Mouse (Mus musculus) frontal cortex, postnatal 25 days (tissue): ENCODE data around the gene H2-T3.
A peak's percentile ranks its signal among the peaks of the same experiment; 100 is the strongest.
"Not testable (repeated sequence)": the region's sequence is repeated elsewhere in the genome, so short reads cannot be mapped to it uniquely, and the experiment has no call there.

Source experiments
- DNase-seq, 2 experiments: peaks; one replicate each; pipeline ENCODE4 v3.0.0; 2022; ENCODE audit warnings: low spot score in 2 of 2

Gene H2-T3

GRCm38 (mm10) chr17:36190169-36190507, at the start of gene H2-T3:
H2-T3 (minus strand) TSS chr17:36190287.
- DNase-seq: no peak

GRCm38 (mm10) chr17:36237321-36237921, 47.3 kb upstream of the H2-T3 start:
- no peak for DNase-seq

GRCm38 (mm10) chr17:36235300-36235699, 45.2 kb upstream of the H2-T3 start:
- not testable (repeated sequence) for DNase-seq

GRCm38 (mm10) chr17:36233572-36233971, 43.5 kb upstream of the H2-T3 start:
- no peak for DNase-seq

- DNase-seq: peak; percentile 11 to 24
Observed at GRCm38 (mm10) chr17:36231318-36231717, 41.2 kb upstream of the H2-T3 start.

DNA sequence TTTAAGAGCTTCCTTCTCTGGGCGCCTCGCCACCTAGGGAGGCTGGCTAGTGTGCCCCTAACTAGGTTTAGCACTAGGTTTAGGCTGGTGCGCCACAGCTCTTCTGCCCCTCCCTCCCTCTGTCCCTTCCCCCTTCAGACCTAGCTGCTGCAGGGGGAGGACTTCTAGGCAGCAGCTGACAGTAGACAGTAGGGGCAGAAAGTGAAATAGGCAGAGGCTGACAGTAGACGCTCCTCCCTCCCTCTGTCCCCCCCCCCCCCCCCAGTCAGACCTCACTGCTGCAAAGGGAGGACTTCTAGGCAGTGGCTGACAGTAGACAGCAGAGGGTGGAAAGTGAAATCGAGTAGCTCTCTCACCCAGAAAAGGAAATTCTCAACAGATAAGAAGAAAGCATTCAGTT, 39.0 kb upstream of the H2-T3 start:
- DNase-seq: no peak

- no peak for DNase-seq
Observed at GRCm38 (mm10) chr17:36226921-36227320, 36.8 kb upstream of the H2-T3 start.

GRCm38 (mm10) chr17:36225231-36225824, 35.2 kb upstream of the H2-T3 start:
- no peak for DNase-seq

GRCm38 (mm10) chr17:36224451-36224850, 34.4 kb upstream of the H2-T3 start:
- DNase-seq: no peak

GRCm38 (mm10) chr17:36218594-36219155, 28.6 kb upstream of the H2-T3 start:
- no peak for DNase-seq

DNA sequence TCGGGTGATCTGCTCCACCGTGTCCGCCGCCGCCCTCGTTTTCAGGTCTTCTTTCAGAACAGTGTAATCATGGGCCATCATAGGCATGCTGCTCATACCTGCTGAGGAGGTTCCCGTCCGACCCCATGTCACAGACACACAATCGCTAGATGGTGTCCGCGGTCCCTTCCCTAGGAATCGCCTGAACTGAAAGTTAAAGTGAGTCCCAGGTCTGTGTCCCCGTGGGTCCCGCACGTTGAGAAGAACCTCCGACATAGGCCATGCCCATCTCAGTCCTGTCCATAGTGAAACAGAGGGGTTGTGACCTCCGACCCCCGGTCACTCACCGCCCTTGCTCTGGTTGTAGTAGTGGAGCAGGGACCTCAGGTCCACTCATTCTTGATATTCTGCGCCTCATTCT, 25.5 kb upstream of the H2-T3 start:
- DNase-seq: no peak

GRCm38 (mm10) chr17:36206846-36207245, 16.8 kb upstream of the H2-T3 start:
- no peak for DNase-seq

DNA sequence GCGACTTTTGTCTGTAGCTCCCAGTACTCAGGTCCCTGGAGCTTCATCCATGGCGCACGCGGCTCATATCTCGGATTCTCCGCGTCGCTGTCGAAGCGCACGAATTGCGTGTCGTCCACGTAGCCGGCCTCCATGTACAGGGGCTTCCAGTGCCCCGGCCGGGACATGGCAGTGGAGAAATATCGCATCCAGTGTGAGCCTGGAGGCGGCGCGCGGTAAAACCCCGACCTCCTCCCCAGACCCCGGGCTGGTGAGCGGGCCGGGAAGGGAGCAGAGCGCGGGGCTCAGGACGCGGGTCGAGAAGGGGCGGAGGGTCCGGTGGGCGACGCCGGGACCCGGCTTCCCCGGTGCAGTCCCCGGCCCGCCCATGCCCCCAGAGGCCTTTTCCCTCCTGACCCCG, 15.8 kb upstream of the H2-T3 start:
- no peak for DNase-seq

DNA sequence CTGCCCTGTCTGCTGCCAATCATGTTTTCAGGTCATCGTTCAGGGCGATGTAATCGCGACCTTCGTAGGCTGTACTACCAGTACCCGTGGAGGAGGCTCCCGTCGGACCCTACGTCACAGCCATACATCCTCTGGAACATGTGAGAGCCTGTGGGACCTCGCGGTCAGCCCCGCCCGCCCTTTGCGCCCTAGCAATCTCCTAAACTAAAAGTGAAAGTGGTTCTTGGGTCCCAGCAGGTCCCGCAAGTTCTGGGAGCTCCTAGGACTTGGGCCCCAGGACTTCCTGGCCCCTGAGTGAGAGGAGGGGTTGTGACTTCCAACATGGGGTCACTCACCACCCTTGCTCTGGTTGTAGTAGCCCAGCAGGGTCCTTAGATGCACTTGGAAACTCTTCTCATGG, 15.4 kb upstream of the H2-T3 start:
- no peak for DNase-seq

DNA sequence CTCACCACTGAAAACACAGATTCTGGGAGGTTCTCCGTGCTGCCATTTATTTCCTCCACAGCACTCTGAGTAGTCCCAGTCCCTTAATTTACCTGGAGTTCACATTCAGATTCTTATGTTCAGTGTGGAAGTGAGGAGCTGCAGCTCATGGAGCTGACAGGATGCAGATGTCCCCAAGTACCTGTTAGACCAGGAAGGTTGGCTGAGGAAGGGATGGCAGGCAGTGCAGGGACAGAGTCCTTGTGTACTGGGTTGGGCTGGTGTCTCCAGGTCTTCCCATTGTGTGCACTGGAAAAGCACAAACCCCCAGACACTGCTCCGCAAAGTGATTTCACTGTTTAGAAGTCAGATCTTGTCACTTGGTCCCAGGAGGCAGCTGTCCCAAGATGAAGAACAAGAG, 11.8 kb upstream of the H2-T3 start:
- DNase-seq: no peak

DNA sequence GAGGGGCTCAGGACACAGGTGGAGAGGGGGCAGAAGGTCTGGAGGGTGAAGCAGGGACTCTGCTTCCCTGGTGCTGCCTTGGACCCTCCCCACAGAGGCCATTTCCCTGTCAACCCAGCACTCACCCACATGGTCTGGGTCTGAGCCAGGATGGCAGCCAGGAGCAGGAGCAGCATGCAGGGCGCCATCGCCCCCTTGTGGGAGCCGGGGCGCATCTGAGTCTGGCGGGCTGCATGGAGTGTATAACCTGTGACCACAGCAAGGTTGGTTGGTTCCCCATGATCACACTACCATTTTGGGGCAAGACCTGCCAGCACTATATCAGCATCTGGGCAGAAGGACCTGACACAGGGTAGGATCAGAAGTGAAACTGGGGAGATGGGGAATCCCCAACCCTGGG, 8.2 kb upstream of the H2-T3 start:
- no peak for DNase-seq

- no peak for DNase-seq
Observed at GRCm38 (mm10) chr17:36194471-36194870, 4.4 kb upstream of the H2-T3 start.

- peak; percentile 20 to 27 for DNase-seq
Observed at GRCm38 (mm10) chr17:36193546-36194141, 3.6 kb upstream of the H2-T3 start.

GRCm38 (mm10) chr17:36192371-36192770, 2.3 kb upstream of the H2-T3 start:
- no peak for DNase-seq

DNA sequence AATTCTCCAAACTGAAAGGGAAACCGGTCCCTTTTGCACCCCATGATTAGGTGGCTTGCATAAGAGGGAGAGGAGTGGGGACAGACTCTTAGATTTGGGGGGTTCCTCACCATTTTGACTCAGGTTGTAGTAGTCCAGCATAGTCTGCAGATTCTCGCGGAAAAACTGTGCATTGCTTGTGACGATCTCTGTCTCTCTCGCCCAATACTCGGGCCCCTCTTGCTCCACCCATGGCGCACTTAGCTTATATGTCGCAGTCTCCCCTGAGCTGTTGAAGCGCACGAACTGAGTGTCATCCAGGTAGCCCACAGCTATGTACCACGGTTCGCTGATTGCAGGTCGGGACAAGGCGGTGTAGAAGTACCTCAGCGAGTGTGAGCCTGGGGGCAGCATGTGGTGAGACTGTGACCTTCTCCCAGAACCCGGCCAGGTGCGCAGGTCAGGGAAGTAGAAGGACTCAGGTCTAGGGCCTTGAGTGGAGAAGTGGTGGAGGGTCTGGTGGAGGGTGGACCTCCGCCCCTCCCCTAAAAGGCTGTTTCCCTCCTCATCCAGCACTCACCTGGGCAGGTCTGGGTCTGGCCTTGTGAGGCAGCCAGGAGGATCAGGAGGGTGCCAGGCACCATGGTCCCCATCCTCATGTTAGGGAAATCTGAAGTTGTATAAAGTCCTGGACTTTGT, 457 bp downstream of the H2-T3 start:
- DNase-seq: no peak

DNA sequence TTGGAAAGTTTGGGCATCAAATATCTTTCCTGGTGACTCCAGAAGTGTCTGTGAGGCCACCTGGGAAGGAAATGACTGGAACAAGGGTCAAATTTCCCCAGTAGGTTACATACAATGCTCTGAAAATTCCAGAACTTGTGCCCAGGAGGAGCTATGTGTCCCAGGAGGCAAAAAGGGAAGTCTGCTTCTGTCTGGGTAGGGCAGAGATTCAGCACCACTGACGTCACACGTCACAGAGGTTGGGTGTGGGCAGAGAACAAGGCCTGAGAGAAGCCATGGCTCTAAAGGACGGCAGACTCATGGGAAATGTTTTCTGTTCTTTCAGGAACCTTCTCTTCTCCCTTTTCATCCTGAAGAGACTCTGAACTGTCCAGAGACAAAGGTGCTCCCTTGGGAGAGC, 2.5 kb downstream of the H2-T3 start:
- DNase-seq: no peak

DNA sequence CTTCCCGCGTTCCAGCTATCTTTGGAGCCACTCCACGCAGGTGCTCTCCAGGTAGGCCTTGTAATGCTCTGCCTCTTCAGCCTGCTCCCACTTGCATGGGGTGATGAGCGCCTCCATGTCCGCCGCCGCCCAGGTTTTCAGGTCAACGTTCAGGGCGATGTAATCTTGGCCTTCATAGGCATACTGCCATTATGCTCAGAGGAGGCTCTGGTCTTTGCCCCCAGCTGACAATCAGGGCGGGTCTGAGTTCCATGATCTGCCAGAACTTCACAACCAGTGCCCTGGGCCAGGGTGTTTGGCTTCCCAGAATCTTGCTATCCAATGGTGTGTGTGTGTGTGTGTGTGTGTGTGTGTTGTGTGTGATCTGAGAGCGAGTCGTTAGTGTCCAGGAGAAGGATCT, 7.9 kb downstream of the H2-T3 start:
- DNase-seq: no peak

DNA sequence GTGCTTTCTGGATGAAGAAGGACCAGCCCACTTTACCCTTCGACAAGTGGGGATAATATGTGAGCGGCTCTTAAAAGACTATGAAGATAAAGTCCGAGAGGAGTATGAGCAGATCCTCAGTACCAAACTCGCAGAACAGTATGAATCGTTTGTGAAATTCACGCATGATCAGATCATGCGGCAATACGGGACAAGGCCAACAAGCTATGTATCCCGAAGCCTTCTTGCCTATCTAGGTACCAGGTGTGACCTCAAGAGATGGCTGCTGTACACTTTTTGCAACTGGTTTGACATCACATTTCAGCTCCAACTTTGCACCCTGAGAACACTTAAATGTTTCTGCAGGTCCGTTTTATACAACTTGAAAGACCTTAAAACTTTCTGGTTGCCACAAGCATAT, 10.6 kb downstream of the H2-T3 start:
- DNase-seq: not testable (repeated sequence)
